Mouse (Mus musculus): Measurements from ENCODE around the gene Mogat2. TPM values are rescaled to one million over a fixed set of nuclear protein-coding genes. Genes with fewer than 3 reads are reported as not detected.

Mogat2 gene
- total RNA-seq, 2 experiments from 2014 or later = not detected

DNA sequence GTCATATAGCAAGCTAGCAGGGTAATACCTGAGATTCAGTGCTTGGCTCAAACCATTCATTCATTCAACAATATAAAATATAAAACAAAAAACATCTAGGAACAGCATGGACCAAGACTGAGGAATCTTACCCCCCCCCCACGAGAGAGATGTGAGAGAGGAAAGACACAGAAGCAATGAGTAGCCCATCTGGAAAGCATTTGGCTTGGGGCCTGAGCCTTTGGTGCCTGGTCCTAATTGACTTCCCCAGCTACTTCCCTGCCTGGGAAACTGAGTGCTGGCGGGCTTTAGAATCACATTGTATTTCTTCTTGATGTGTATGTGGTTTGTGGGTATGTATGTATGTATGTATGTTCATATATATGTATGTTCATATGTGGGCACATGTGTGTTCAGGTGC is 2.8 kb downstream of the Mogat2 start:
- no peak for DNase-seq

- DNase-seq = no peak
These were observed 3.5 kb downstream of the Mogat2 start for GRCm38 (mm10) chr7:99234916-99235315.

DNA sequence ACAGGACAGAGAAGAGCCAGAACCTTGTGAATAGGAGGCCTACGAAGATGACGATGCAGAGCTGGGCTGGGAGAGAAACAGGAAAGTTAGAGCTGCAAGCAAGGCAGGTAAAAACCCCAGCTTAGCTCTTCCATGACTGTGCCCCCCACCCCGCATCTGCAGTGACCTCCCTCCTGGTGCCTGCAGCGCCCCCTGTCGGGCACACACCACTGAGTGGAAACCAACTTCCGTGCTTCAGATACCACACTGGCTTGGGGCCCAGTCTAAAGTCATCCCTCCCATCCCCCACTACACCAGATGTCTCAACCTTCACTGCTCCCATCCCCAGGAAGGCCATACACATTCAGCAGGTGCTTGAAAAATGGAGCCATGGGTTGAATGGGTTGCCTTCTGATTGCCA is 5.8 kb downstream of the Mogat2 start:
- DNase-seq = no peak

DNA sequence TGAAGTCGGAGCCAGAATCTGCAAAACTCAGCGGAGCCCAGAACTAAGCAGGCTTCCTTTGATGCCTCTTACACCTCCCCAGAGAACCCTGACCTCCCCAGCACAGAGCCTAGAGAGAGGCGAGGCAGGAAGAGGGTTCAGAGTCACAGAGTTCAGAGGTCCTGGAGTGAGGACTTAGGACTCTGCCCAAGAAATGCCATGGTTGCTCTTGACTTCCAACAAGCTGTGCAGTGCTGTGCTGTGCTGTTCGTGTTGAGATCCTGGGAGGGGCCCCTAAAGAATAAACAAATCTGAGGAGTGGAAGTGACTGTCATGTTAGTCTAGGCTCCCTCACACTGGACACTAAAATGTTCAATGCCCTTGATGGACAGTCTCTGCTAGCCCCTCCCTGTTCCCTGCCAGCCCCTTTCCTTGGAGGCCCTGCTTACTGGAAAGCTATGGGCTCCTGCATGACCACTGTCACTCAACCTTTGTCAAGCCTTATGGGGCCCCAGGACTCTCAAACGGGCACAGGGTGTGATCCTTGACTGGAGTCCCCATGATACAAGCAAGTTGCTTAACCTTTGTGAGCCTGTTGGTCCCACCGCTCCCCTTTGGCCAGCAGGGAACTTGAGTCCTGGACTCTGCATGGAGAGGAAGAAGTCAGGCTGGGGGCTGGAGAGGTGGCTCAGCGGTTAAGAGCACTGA is 8.2 kb downstream of the Mogat2 start:
- DNase-seq = no peak

- DNase-seq = no peak
These were observed 9.0 kb downstream of the Mogat2 start for GRCm38 (mm10) chr7:99229411-99229810.

- no peak for DNase-seq
These were observed 9.6 kb downstream of the Mogat2 start for GRCm38 (mm10) chr7:99228825-99229224.

GRCm38 (mm10) chr7:99227267-99227666 is 11.2 kb downstream of the Mogat2 start:
- no peak for DNase-seq

- DNase-seq = no peak
These were observed 11.8 kb downstream of the Mogat2 start for GRCm38 (mm10) chr7:99226662-99227061.

DNA sequence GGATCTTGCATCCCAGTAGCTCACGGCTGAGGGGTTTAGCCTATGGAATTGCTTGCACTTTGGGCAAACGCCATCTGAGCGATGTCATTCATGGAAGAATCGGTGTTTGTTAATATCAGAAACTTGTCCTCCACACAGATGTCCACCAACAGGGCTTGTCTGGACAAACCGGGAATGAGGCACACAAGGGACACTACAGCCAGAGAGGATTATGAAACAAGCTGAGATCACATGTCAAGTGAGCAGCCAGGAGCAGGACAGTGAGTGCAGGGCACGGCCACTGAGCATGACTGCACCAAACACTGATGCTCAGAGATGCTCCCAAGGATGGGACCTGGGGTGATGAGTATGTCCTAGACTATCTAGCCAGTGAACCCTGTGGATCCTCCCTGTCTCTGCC is 13.0 kb downstream of the Mogat2 start:
- peak; percentile 54 for DNase-seq

DNA sequence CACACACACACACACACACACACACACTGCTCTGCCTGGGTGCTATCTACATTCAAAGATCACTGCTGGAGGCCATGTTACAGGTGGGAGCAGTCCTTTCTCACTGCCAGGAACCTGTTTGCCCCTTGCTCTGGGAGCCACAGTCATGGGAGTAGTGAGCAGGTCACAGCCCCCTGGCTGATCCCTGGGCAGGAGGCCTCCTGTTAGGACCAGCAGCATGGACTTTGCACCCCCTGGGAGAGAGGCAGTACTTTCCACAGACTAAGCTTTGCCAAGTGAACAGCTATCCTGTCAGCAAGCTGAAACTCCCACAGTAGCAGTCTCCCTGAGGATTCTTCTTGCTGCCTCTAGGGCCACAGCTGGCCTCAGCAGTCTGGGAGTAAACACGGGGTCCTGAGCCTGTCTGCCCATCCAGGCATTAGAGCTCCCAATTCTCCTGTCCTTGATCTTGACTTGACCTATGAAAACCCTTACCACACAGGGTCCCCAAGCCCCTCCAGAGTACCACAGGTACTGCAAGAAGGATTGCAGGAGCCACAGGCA is 13.7 kb downstream of the Mogat2 start:
- no peak for DNase-seq

DNA sequence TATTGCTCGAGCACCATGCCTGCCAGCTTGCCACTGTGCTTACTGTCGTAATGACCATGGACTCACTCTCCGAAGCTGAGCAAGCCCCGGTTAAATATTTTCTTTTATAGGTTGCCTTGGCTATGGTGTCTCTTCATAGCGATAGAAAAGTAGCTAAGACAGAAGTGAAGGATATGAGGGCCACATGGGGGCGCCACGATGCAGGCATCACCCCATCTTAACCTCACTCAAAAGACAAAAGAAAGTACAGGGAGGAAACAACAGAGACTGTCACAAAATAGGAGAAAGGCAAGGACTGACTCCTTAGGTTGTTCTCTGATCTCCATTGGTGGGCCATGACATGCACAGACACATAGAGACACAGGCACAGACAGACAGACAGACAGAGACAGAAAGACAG is 14.2 kb downstream of the Mogat2 start:
- DNase-seq = no peak

- peak; percentile 38 for DNase-seq
These were observed 20.9 kb downstream of the Mogat2 start for GRCm38 (mm10) chr7:99217338-99218074.

GRCm38 (mm10) chr7:99215347-99215855 is 23.0 kb downstream of the Mogat2 start:
- peak; percentile 68 for DNase-seq

- no peak for DNase-seq
These were observed 23.7 kb downstream of the Mogat2 start for GRCm38 (mm10) chr7:99214621-99215185.

DNA sequence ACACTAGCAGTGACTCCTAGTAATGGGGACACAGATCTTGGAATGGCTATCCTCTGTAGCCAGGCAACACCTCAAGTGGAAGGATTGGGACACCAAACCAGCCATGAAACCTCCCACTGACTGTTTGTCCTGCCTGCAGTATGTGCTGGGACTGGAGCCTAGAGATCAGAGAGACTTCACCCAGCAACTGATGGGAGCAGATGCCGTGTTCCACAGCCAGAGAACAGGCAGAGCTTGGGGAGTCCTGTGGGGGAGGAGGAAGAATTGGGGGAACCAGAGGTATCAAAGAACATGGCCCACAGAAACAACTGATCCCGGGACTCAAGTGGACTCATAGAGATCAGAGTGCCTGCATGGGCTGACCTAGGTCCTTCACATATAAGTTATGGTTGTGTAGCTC is 24.7 kb downstream of the Mogat2 start:
- DNase-seq = no peak

- DNase-seq = no peak
These were observed 25.4 kb downstream of the Mogat2 start for GRCm38 (mm10) chr7:99213056-99213455.

DNA sequence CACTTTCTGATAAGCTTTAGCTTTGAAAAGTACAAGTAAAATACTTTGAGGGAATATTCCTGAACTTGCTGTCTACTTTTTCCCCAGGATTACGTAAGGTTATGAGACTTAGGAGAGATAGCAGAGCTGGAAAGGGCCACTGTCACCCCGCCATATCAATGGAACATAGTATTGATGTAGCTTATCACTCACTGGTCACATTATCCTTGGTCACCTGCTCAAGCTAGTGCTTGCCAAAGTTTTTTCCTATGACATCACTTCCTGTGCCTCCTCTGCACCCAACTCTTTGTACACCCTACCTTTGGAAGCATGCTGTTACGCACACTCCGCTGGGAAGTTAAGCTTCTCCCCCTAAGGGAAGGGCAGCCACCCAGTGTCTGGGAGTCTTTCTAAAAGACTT is 29.7 kb downstream of the Mogat2 start:
- DNase-seq = no peak

DNA sequence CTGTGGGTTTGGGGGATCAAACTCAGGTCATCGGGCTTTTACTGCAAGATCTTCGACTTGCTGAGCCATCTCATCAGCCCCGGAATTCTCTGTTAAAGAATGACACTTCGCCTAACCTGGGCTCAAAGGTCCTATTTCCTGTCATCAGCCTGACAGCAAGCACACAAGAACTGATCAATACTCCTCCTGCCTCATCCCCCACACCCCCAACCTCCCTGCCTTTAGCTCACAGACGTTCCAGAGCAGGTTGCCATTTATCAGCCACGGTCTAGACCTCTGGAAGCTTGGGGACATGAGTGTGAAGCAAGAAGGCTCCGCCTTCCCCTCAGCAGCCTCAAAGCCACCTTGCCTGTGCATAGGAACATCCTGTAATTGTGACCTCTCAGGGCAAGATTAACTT is 32.1 kb downstream of the Mogat2 start:
- no peak for DNase-seq

DNA sequence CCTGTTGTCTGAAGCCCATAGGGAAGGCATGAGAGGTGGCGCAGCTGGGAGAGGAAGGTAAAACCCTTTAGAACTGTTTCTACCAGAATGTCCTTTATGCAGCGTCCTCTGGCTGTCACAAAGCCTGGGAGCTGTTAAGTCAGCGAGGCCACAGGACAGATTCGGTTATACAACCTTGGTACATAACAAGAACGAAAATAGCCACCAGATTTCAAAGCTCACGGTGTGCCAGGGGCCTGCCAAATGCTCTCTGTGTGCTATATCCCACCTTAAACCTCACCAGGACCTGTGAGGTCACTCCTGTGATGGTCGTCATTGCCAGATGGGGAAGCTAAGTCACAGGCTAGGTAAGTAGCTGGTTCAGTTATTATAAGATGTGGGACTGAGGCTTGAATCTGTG is 36.3 kb downstream of the Mogat2 start:
- DNase-seq = peak; percentile 47

DNA sequence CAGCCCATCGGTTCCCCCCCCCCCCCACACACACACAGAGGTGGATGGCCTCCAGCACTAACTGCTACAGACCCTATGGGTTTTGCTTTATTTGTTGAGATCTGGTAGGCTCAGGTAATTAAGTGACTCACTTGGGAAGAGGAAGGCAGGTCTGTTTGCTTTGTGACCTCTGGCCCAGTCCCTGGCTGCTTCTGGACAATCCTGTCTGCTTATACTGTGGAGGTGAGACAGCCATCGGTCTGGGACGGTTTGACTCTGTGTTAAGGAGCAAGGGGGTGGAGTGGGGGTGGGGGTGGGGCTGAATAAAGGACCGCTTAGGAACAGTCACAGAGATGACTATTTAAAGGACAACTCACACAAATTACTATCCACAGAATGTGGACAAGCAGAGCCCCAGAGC is 38.1 kb downstream of the Mogat2 start:
- no peak for DNase-seq

DNA sequence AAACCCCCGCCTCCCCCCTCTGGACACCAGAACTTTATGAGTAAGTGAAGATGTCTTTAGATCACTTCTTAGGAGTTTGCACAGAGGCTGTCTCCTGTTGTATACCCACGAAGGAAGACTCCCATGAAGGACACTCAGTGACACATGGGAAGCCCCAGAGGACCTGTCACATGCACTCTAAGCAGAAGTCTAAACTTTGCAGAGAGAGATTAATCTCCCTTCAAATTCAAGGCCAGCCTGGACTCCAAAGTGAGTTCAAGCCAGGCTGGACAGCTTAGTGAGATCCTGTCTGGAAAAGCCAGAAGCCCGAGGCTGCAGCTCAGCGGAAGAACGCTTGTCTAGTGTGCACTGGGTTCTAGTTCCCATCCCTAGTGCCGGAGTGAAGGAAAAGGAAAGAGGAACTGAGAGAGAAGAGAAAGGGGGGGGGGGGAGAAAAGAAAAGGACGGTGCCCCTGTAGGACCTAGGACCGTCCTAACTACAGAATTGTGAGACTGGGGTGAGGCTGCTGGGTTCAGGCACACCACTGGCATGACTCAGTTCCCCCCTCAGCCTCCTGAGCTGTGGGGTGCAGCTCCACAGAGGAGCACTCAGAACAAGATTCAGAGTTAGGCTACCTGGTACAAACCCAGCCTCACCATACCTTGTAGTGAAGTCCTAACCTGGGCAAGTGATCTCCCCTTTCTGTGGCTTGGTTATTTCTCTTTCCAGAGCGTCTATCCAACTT is 38.8 kb downstream of the Mogat2 start:
- no peak for DNase-seq

DNA sequence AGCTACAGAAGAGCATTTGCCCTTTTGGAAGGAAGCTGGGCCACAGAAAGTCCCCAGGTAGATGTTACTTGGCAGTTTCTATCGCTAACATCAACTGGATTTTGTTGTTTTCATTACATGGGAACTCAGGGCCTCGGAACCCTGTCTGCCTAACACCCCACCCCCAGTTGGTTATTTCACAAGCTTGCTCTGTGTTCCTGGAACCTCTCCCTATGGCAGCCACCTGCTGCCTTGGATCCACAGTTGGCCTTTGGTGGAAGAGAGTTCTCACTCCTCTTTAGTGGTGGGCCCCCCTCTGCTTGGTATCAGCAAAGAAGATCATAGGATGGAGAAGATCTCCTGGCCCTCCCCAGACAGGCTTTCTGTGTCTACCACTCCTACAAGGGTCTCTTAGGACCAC is 39.6 kb downstream of the Mogat2 start:
- no peak for DNase-seq

Measured in gastrocnemius, postnatal 25 days (tissue).